Mouse (Mus musculus): ENCODE measurements at regions not wholly inside any gene's neighbourhood (a gene's known extent, or its start where the extent isn't known, plus 50 kb on each side); places are given as distances from the start of the nearest gene placed in this dataset.

GRCm38 (mm10) chr2:50954361-50955066, 194.4 kb downstream of the Rnd3 start:
- TF ChIP-seq CTCF (IDR thresholded peaks at IDR 0.05; ENCODE audit: low read depth), result no peak
- no peak for TF ChIP-seq EP300 (IDR thresholded peaks at IDR 0.05; ENCODE audit: low read depth)
